Mouse (Mus musculus) liver, embryonic 15.5 days (tissue): ENCODE results near the gene Lypd4. TPM values are rescaled to one million over a fixed set of nuclear protein-coding genes. Genes with fewer than 3 reads are reported as not detected.
A peak's percentile ranks its signal among the peaks of the same experiment; 100 is the strongest.
"Not testable (repeated sequence)": the region's sequence is repeated elsewhere in the genome, so short reads cannot be mapped to it uniquely, and the experiment has no call there.

ENCODE experiments used
- ATAC-seq: fragments of 200-750 bp; cut with Nextera tagmentation; 2 replicates; pipeline ENCODE4 v1.8.0; 2017; ENCODE audit warnings: moderate number of reproducible peaks, mild to moderate bottlenecking, moderate library complexity; ENCODE audit not compliant: insufficient read depth
- H3K27ac ChIP-seq: fragments of 300-500 bp; sonication (generic); replicated peaks from 2 replicates; pipeline ENCODE4 v1.5.1; 2015; ENCODE audit warnings: mild to moderate bottlenecking, inconsistent platforms
- H3K27me3 ChIP-seq: fragments of 300-500 bp; sonication (generic); 2 replicates; pipeline ENCODE4 v1.6.1; 2015; ENCODE audit warnings: mild to moderate bottlenecking, inconsistent platforms
- H3K36me3 ChIP-seq: fragments of 300-500 bp; sonication (generic); replicated peaks from 2 replicates; pipeline ENCODE4 v1.6.1; 2015; ENCODE audit warnings: moderate library complexity, mild to moderate bottlenecking, inconsistent platforms
- H3K4me1 ChIP-seq: fragments of 300-500 bp; sonication (generic); replicated peaks from 2 replicates; pipeline ENCODE4 v1.6.1; 2015; ENCODE audit warnings: inconsistent platforms
- H3K4me2 ChIP-seq: fragments of 300-500 bp; sonication (generic); 2 replicates; pipeline ENCODE4 v1.6.1; 2015; ENCODE audit warnings: moderate library complexity, mild to moderate bottlenecking, inconsistent platforms
- H3K4me3 ChIP-seq: fragments of 300-500 bp; sonication (generic); replicated peaks from 2 replicates; pipeline ENCODE4 v1.5.1; 2015; ENCODE audit warnings: mild to moderate bottlenecking, inconsistent platforms
- H3K9ac ChIP-seq: fragments of 300-500 bp; sonication (generic); 2 replicates; pipeline ENCODE4 v1.6.1; 2015; ENCODE audit warnings: moderate library complexity, mild to moderate bottlenecking, inconsistent platforms
- H3K9me3 ChIP-seq: fragments of 300-500 bp; sonication (generic); replicated peaks from 2 replicates; pipeline ENCODE4 v1.6.1; 2016; ENCODE audit warnings: inconsistent platforms
- WGBS: fragments of 180-500 bp; shearing (Covaris S2); methylation state at CpG from one replicate; pipeline ENCODE4 v1.1.7; 2015; ENCODE audit warnings: mixed read lengths; ENCODE audit not compliant: insufficient replicate concordance; 5-methylcytosine and 5-hydroxymethylcytosine counted together
- polyA plus RNA-seq: library from polyadenylated mRNA; unstranded; fragments of >200 nt; fragmentation: Nextera tagmentation; extraction: Ambion mirVana; gene quantifications from 2 replicates; pipeline ENCODE4 v1.2.1, GENCODE M21; 2015

The Lypd4 gene
- polyA plus RNA-seq, 1 experiment from 2014 or later = not detected

DNA sequence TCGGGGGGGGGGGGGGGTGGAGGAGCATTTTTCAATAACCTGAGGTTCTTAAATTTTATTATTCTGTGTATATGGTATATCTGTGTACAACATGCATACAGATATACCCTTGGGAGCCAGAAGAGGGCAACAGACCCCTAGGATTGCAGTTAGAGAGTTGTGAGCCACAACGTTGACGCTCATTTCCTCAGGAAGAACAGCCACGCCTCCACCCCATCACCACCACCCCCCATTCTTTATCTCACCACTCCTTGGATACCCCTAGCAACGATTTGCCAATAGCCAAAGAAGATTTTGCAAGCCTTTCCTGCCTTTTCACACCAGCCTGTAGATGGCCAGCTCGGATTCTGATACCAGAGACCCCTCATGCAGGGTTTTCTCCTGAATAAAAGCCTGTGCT, 24.0 kb downstream of the Lypd4 start:
- ATAC-seq = peak; percentile 53
- Histone ChIP-seq H3K27me3 (no peaks in the 10 kb centered on the region), H3K9ac (no peak overlapping the region), H3K27ac (peak overlapping the region; percentile 4; the same call in 1 of the 2 replicates), H3K4me3 (no peak overlapping the region), H3K9me3 (no peaks in the 10 kb centered on the region), H3K36me3 (no peaks in the 10 kb centered on the region), H3K4me1 (peaks cover 41% of the 10 kb centered on the region), H3K4me2 (peak overlapping the region; percentile 2; the same call in 1 of the 2 replicates)
- under 1% methylated on average over 6 of the region's 6 CpGs for WGBS

- H3K27ac ChIP-seq = no peak overlapping the region
- H3K4me1 ChIP-seq = peaks cover 36% of the 10 kb centered on the region
- no peaks in the 10 kb centered on the region for H3K27me3 ChIP-seq
- H3K4me3 ChIP-seq = no peak overlapping the region
- no peak for ATAC-seq
- no peak overlapping the region for H3K4me2 ChIP-seq
- no peaks in the 10 kb centered on the region for H3K36me3 ChIP-seq
- no peak overlapping the region for H3K9ac ChIP-seq
- H3K9me3 ChIP-seq = no peaks in the 10 kb centered on the region
- WGBS = 74% methylated on average over 9 of the region's 9 CpGs
Measured at GRCm38 (mm10) chr7:24845181-24845580, 24.6 kb downstream of the Lypd4 start.

GRCm38 (mm10) chr7:24844144-24844543, 25.6 kb downstream of the Lypd4 start:
- H3K9ac ChIP-seq = no peak overlapping the region
- WGBS = 45% methylated on average over 5 of the region's 5 CpGs
- no peaks in the 10 kb centered on the region for H3K36me3 ChIP-seq
- H3K4me2 ChIP-seq = no peak overlapping the region
- no peaks in the 10 kb centered on the region for H3K9me3 ChIP-seq
- no peaks in the 10 kb centered on the region for H3K27me3 ChIP-seq
- no peak for ATAC-seq
- no peak overlapping the region for H3K27ac ChIP-seq
- H3K4me3 ChIP-seq = no peak overlapping the region
- peaks cover 25% of the 10 kb centered on the region for H3K4me1 ChIP-seq

DNA sequence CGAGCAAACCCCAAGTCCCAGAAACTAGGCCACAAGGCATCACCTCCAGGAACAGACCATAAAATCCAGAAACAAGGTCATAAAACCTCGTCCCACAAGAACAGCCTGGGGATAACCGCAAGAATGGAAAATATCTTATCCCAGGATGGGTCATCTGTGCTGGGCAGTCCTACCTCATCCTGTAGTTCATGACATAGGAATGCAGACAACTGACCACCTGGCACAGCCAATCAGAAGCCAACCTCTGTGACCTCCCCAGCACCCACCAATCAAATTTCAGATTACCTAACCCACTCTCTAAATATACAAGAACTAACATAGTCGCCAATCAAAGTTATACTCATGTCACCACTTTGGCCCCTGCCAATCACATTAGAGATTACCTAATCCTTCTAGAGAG, 28.7 kb downstream of the Lypd4 start:
- Histone ChIP-seq H3K4me2 (no peak overlapping the region), H3K4me3 (no peak overlapping the region), H3K9me3 (no peaks in the 10 kb centered on the region), H3K27ac (no peak overlapping the region), H3K9ac (no peak overlapping the region), H3K36me3 (no peaks in the 10 kb centered on the region), H3K27me3 (no peaks in the 10 kb centered on the region), H3K4me1 (peaks cover 11% of the 10 kb centered on the region)
- 61% methylated on average over 4 of the region's 4 CpGs for WGBS
- no peak for ATAC-seq

GRCm38 (mm10) chr7:24840331-24840730, 29.4 kb downstream of the Lypd4 start:
- H3K27ac ChIP-seq = no peak overlapping the region
- H3K27me3 ChIP-seq = no peaks in the 10 kb centered on the region
- H3K36me3 ChIP-seq = no peaks in the 10 kb centered on the region
- no peak overlapping the region for H3K4me3 ChIP-seq
- H3K4me1 ChIP-seq = peaks cover 4% of the 10 kb centered on the region
- no peak overlapping the region for H3K4me2 ChIP-seq
- no peak overlapping the region for H3K9ac ChIP-seq
- no peaks in the 10 kb centered on the region for H3K9me3 ChIP-seq
- ATAC-seq = no peak
- 62% methylated on average over 3 of the region's 3 CpGs for WGBS

GRCm38 (mm10) chr7:24839410-24839808, 30.3 kb downstream of the Lypd4 start:
- no peak for ATAC-seq
- WGBS = 37% methylated on average over 8 of the region's 8 CpGs
- no peaks in the 10 kb centered on the region for H3K27me3 ChIP-seq
- peak overlapping the region; percentile 55; the same call in 1 of the 2 replicates for H3K27ac ChIP-seq
- H3K4me3 ChIP-seq = no peak overlapping the region
- H3K4me2 ChIP-seq = no peak overlapping the region
- no peaks in the 10 kb centered on the region for H3K36me3 ChIP-seq
- no peak overlapping the region for H3K9ac ChIP-seq
- no peaks in the 10 kb centered on the region for H3K4me1 ChIP-seq
- H3K9me3 ChIP-seq = no peaks in the 10 kb centered on the region

GRCm38 (mm10) chr7:24838732-24839409, 30.9 kb downstream of the Lypd4 start:
- H3K4me2 ChIP-seq, H3K9ac ChIP-seq, ATAC-seq, H3K4me1 ChIP-seq, H3K9me3 ChIP-seq, H3K27me3 ChIP-seq, H3K4me3 ChIP-seq, H3K36me3 ChIP-seq: not testable (repeated sequence)
- 40% methylated on average over 12 of the region's 13 CpGs for WGBS
- H3K27ac ChIP-seq = peak overlapping the region; percentile 55; the same call in 1 of the 2 replicates

- WGBS = 72% methylated on average over 4 of the region's 4 CpGs
- Histone ChIP-seq H3K4me2 (no peak overlapping the region), H3K36me3 (no peaks in the 10 kb centered on the region)
Measured at GRCm38 (mm10) chr7:24827181-24827580, 42.6 kb downstream of the Lypd4 start.

GRCm38 (mm10) chr7:24824452-24824851, 45.3 kb downstream of the Lypd4 start:
- Histone ChIP-seq H3K27ac (no peak overlapping the region), H3K4me1 (no peaks in the 10 kb centered on the region), H3K4me2 (no peak overlapping the region), H3K4me3 (no peak overlapping the region), H3K9ac (no peak overlapping the region), H3K36me3 (no peaks in the 10 kb centered on the region), H3K9me3 (no peaks in the 10 kb centered on the region), H3K27me3 (no peaks in the 10 kb centered on the region)
- ATAC-seq = no peak
- 23% methylated on average over 7 of the region's 7 CpGs for WGBS

More at GRCm38 (mm10) chr7:24827181-24827580, 42.6 kb downstream of the Lypd4 start:
- Histone ChIP-seq H3K9ac (no peak overlapping the region), H3K4me3 (no peak overlapping the region), H3K9me3 (no peaks in the 10 kb centered on the region), H3K4me1 (no peaks in the 10 kb centered on the region), H3K27me3 (no peaks in the 10 kb centered on the region; the same call in 1 of the 2 replicates), H3K27ac (no peak overlapping the region)
- no peak for ATAC-seq

- Histone ChIP-seq H3K27ac (no peak overlapping the region), H3K36me3 (no peaks in the 10 kb centered on the region), H3K4me1 (no peaks in the 10 kb centered on the region), H3K4me2 (no peak overlapping the region), H3K27me3 (no peaks in the 10 kb centered on the region), H3K9ac (no peak overlapping the region), H3K9me3 (no peaks in the 10 kb centered on the region), H3K4me3 (no peak overlapping the region)
- under 1% methylated on average over 3 of the region's 3 CpGs for WGBS
- ATAC-seq = peak; percentile 69; the same call in 1 of the 2 replicates
Measured at GRCm38 (mm10) chr7:24817502-24817901, 52.2 kb downstream of the Lypd4 start.
